Mouse (Mus musculus) CD4-positive helper T cell, adult 2 months (primary cell): ENCODE data around the gene 1700020L24Rik.

Experiments
- DNase-seq: peaks from one replicate; pipeline ENCODE4 v3.0.0-alpha.2; 2012; ENCODE audit warnings: low read depth, missing footprints, low spot score

The 1700020L24Rik gene

DNA sequence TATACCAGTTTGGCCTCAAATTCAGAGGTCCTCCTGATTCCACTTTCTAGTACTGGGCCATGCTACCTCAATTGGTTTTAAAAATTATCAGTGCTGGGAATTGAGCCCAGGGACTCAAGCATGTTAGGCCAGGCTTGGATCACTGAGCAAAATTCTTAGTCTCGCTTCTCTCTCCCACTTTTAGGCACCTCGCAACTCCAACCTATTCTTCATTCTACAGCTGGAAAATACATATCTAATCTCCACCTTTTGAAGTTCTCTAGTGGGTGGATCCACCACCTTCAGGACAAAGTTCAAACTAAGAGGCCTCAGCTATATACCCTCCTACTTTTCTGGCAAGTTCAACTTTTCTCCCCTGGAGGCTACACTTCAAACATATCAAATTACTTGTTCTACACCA is 34.3 kb downstream of the 1700020L24Rik start:
- DNase-seq: peak; percentile 13

DNA sequence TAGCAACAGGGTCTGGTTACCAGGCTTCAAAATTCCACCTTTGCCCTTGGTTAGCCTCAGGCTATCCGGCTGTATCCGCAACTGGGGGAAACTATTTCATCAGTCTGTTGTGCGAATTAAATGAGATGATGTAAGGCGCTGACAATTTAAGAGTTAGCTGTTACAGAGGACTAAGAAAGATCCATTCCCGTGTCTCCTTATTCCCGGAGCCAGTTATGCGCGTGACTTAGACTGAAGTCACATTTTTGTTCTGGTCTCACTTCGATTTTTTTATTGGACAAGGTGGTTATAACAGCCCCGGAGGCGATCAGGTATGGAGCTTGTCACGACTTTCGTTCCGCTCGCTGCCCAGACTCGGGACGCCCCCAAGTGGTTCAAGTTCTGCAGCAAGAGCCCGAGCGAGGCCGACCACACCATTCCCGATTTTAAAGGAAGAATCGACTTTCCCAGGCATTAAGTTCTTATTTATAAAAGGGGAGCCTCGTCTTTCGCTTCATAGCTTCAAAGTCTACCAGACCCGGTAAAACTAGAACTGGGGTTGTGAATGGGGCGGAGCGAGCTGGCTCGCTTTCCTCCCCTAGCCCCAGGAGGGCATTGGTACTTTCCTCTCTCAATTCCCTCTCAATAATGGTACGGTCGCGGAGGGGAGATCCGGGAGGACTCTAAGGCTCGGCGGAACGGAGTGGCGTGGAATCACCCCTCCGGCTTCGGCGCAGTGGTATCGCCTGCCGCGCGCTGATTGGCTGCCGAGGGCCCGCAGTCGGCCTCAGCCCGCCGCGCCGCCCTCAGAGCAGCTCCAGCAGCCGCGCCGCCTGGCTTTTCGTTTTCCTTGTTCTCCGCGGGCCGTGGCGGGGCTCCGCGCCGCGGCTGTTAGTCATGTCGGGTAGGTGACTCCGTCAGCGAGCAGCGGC is 35.1 kb downstream of the 1700020L24Rik start, which contains the start of gene Taf15:
TSS of gene Taf15 (plus strand) at position 763 of the 911 bp plus-strand sequence.
- DNase-seq: peak; percentile 100

GRCm38 (mm10) chr11:83473235-83474016 is 35.9 kb downstream of the 1700020L24Rik start:
- DNase-seq: no peak
